Mouse (Mus musculus): Measurements from ENCODE around the gene Enthd1. TPM values are rescaled to one million over a fixed set of nuclear protein-coding genes. Genes with fewer than 3 reads are reported as not detected.

Gene Enthd1
- total and polyA plus RNA-seq, 3 experiments, result not detected

DNA sequence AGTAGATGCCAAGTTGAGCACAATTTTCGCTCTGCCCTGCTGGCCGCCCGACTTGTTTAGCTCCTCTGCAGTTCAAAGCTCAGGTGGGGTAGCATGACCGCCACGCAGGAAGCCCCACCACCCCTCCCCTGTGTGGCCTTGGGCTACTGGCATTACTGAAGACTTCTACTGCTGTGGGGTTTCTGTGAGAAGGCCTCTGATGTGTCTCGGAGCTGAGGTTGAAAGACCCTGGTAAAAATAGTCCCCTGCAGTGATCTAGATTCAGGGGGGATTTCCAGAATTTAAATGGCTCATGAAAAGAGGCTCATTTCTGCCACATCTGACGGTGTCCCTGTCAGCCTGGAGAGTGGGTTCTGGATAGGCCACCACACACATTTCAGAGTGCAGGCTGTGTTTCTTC is 37.5 kb upstream of the Enthd1 start:
- H3K4me2 ChIP-seq (ENCODE audit: insufficient read depth, low read depth, poor library complexity, severe bottlenecking), result peak overlapping the region; percentile 60
- dilution Hi-C loops (cut with MboI; ENCODE audit: extremely low pct_ligation_motif_present, extremely low pct_unique_long_range_greater_than_20kb, low sequenced_read_pairs), result no loop called here
- H3K36me3 ChIP-seq (replicated peaks in 1 of 2; ENCODE audit: control insufficient read depth in 1 of 2, insufficient read depth in 1 of 2, low read length in 1 of 2), result no peaks in the 10 kb centered on the region
- peaks cover 12 to 60% of the 10 kb centered on the region in 2 experiments; a peak in 3 of 4 replicates for H3K4me1 ChIP-seq (ENCODE audit: control insufficient read depth in 1 of 2, insufficient read depth in 2 of 2)
- DNase-seq (ENCODE audit: extremely low read depth), result peak; percentile 59
- in situ Hi-C loops (cut with MboI; ENCODE audit: low pct_ligation_motif_present, low pct_unique_long_range_greater_than_20kb, low sequenced_read_pairs), result no loop called here
- H3K27me3 ChIP-seq (replicated peaks), result no peaks in the 10 kb centered on the region
- peaks cover 3% of the 10 kb centered on the region for H3K9me3 ChIP-seq (replicated peaks; ENCODE audit: low read length)
- H3K27ac ChIP-seq (ENCODE audit: insufficient read depth, low read depth), result peak overlapping the region; percentile 2; the same call in 1 of the 2 replicates
- H3K4me3 ChIP-seq (replicated peaks in 1 of 3; ENCODE audit: low read depth in 2 of 3, low read length in 2 of 3, poor library complexity in 1 of 3), result no peak overlapping the region
- TF ChIP-seq MXI1 (IDR thresholded peaks at IDR 0.05; ENCODE audit: low read depth, low read length), result no peak
- TF ChIP-seq BHLHE40 (IDR thresholded peaks at IDR 0.05; ENCODE audit: low read depth, low read length), result peak; percentile 34; the same call in 1 of the 2 replicates
- TF ChIP-seq MAX (IDR thresholded peaks at IDR 0.05; ENCODE audit: low read length), result no peak
- TF ChIP-seq ETS1 (conservative IDR thresholded peaks at IDR 0.05; ENCODE audit: low read depth, low read length), result peak; percentile 51
- 0 out of 2 replicates have a peak, but pooled peaks have one; percentile 16 for TF ChIP-seq EP300 (IDR thresholded peaks at IDR 0.05; ENCODE audit: low read length)
- TF ChIP-seq ZKSCAN1 (IDR thresholded peaks at IDR 0.05; ENCODE audit: borderline replicate concordance, low read depth, low read length), result no peak
- peak; percentile 82 for TF ChIP-seq MEF2A (IDR thresholded peaks at IDR 0.05; ENCODE audit: borderline replicate concordance, low read depth, low read length)
- no peak for TF ChIP-seq ZMIZ1 (IDR thresholded peaks at IDR 0.05; ENCODE audit: low read depth, low read length)
- TF ChIP-seq CHD1 (IDR thresholded peaks at IDR 0.05; ENCODE audit: low read depth, low read length), result no peak
- no peak for TF ChIP-seq MAFK (IDR thresholded peaks at IDR 0.05; ENCODE audit: insufficient replicate concordance, low read length)
- peak; percentile 37; the same call in 1 of the 2 replicates for TF ChIP-seq IRF4 (IDR thresholded peaks at IDR 0.05; ENCODE audit: low read depth, low read length)
- 0 out of 2 replicates have a peak overlapping the region, but pooled peaks have one; percentile 6 for H3K9ac ChIP-seq (ENCODE audit: insufficient read depth, low read depth)
- H3K79me2 ChIP-seq (replicated peaks; ENCODE audit: control insufficient read depth, extremely low read depth, insufficient read depth, poor library complexity, severe bottlenecking), result no peaks in the 10 kb centered on the region

DNA sequence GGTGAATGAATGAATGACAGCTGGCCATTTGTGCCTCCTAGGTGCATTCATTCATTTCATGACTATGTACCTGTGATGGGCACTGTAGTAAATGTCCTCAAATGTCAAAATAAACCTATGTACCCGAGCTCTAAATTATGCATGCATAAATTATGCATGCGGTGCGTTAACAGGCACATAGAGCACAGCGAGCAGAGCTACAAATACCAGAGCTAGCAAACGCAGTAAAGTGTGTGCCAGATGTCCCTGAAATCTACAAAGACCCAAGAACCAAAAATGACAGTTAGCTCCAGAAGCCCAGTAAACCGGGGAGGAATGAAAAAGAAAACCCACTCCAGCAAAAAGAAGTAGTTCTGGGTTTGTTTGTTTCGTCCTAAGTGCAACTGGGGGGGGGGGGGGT is 36.5 kb upstream of the Enthd1 start:
- H3K4me1 ChIP-seq (ENCODE audit: control insufficient read depth in 1 of 2, insufficient read depth in 2 of 2), result peaks cover 12 to 50% of the 10 kb centered on the region in 2 experiments; a peak in 3 of 4 replicates
- in situ Hi-C loops (cut with MboI; ENCODE audit: low pct_ligation_motif_present, low pct_unique_long_range_greater_than_20kb, low sequenced_read_pairs), result no loop called here
- no peak overlapping the region for H3K4me3 ChIP-seq (replicated peaks in 1 of 3; ENCODE audit: low read depth in 2 of 3, low read length in 2 of 3, poor library complexity in 1 of 3)
- TF ChIP-seq PAX5 (IDR thresholded peaks at IDR 0.05; ENCODE audit: low read length) (no peak), NRF1 (IDR thresholded peaks at IDR 0.05; ENCODE audit: low read depth, low read length) (no peak), ELF1 (IDR thresholded peaks at IDR 0.05; ENCODE audit: low read depth, low read length) (no peak), SIN3A (IDR thresholded peaks at IDR 0.05; ENCODE audit: low read length) (no peak)
- no peaks in the 10 kb centered on the region for H3K27me3 ChIP-seq (replicated peaks)
- no peak for DNase-seq (ENCODE audit: extremely low read depth)
- H3K4me2 ChIP-seq (ENCODE audit: insufficient read depth, low read depth, poor library complexity, severe bottlenecking), result no peak overlapping the region
- H3K36me3 ChIP-seq (replicated peaks in 1 of 2; ENCODE audit: control insufficient read depth in 1 of 2, insufficient read depth in 1 of 2, low read length in 1 of 2), result no peaks in the 10 kb centered on the region
- H3K9ac ChIP-seq (ENCODE audit: insufficient read depth, low read depth), result no peak overlapping the region
- peaks cover 3% of the 10 kb centered on the region for H3K9me3 ChIP-seq (replicated peaks; ENCODE audit: low read length)
- dilution Hi-C loops (cut with MboI; ENCODE audit: extremely low pct_ligation_motif_present, extremely low pct_unique_long_range_greater_than_20kb, low sequenced_read_pairs), result no loop called here
- H3K79me2 ChIP-seq (replicated peaks; ENCODE audit: control insufficient read depth, extremely low read depth, insufficient read depth, poor library complexity, severe bottlenecking), result no peaks in the 10 kb centered on the region
- H3K27ac ChIP-seq (ENCODE audit: insufficient read depth, low read depth), result no peak overlapping the region

All from CH12.LX (cell line).